8 mouse cellular contexts compared by ENCODE assay signal in genomic region chr11:74723357-74724234, GRCm38 (mm10). TPM values are rescaled to one million over a fixed set of nuclear protein-coding genes. Genes with fewer than 3 reads are reported as not detected.
DNase-seq lines count a peak whose midpoint lies in the region; ATAC-seq and TF ChIP-seq lines count a peak whose summit lies in the region.

No protein-coding gene starts in this region.

- TF ChIP-seq CTCF in E14TG2a.4 (conservative IDR thresholded peaks at IDR 0.05; ENCODE audit: low read length), result no peak

- peak; percentile 77 for DNase-seq in c-Kit-positive CD71-positive TER-119-positive erythroid progenitor cells, embryonic 14.5 days (ENCODE audit: low spot score)
- DNase-seq in heart, postnatal 14 days, result peak; percentile 85 to 86
- peak; percentile 85 for DNase-seq in layer of hippocampus, adult 11-12 months (ENCODE audit: low spot score)
- DNase-seq in lung, adult 18-20 months, result peak; percentile 83 to 84
- peak; percentile 89 for DNase-seq in testis, postnatal 14 days (ENCODE audit: low spot score)

- no peaks in the 10 kb centered on the region for H3K9me3 ChIP-seq in E14TG2a.4 (ENCODE audit: low read length)
- no peaks in the 10 kb centered on the region for H3K9me3 ChIP-seq in forebrain, embryonic 13.5 days (replicated peaks)
- H3K9me3 ChIP-seq in neural tube, embryonic 15.5 days (replicated peaks), result no peaks in the 10 kb centered on the region

- intact Hi-C loops in heart, postnatal 14 days (cut with DNase I), result loop anchor here (2.0 kb wide), 1 partner anchor 75 kb away; the partner anchor contains the start of gene Cluh

- peak; percentile 84 for ATAC-seq in forebrain, embryonic 13.5 days
- ATAC-seq in neural tube, embryonic 15.5 days (ENCODE audit: low FRiP score), result peak; percentile 89

- H3K4me1 ChIP-seq in E14TG2a.4 (replicated peaks; ENCODE audit: low read depth, low read length), result peaks cover 52% of the 10 kb centered on the region
- peaks cover 35% of the 10 kb centered on the region for H3K4me1 ChIP-seq in forebrain, embryonic 13.5 days
- peaks cover 32% of the 10 kb centered on the region for H3K4me1 ChIP-seq in neural tube, embryonic 15.5 days

- peak overlapping the region; percentile 95 for H3K4me3 ChIP-seq in E14TG2a.4 (replicated peaks; ENCODE audit: low read length)
- peak overlapping the region; percentile 72 for H3K4me3 ChIP-seq in forebrain, embryonic 13.5 days
- H3K4me3 ChIP-seq in neural tube, embryonic 15.5 days (replicated peaks), result peak overlapping the region; percentile 90

- H3K9ac ChIP-seq in forebrain, embryonic 13.5 days, result peak overlapping the region; percentile 98
- H3K9ac ChIP-seq in neural tube, embryonic 15.5 days (replicated peaks), result peak overlapping the region; percentile 98

- WGBS in forebrain, embryonic 13.5 days, result under 1% methylated on average over 38 of the region's 75 CpGs
- under 1% methylated on average over 51 of the region's 75 CpGs for WGBS in neural tube, embryonic 15.5 days

- H3K27me3 ChIP-seq in E14TG2a.4 (ENCODE audit: insufficient read depth, low read length), result no peaks in the 10 kb centered on the region
- H3K27me3 ChIP-seq in forebrain, embryonic 13.5 days, result no peaks in the 10 kb centered on the region
- H3K27me3 ChIP-seq in neural tube, embryonic 15.5 days (replicated peaks), result no peaks in the 10 kb centered on the region

- peak overlapping the region; percentile 80 for H3K4me2 ChIP-seq in forebrain, embryonic 13.5 days
- peak overlapping the region; percentile 74 for H3K4me2 ChIP-seq in neural tube, embryonic 15.5 days

- peak overlapping the region; percentile 99 for H3K27ac ChIP-seq in forebrain, embryonic 13.5 days
- peak overlapping the region; percentile 100 for H3K27ac ChIP-seq in neural tube, embryonic 15.5 days (replicated peaks)

- H3K36me3 ChIP-seq in E14TG2a.4 (ENCODE audit: insufficient read depth, low read length), result no peaks in the 10 kb centered on the region
- H3K36me3 ChIP-seq in forebrain, embryonic 13.5 days (ENCODE audit: poor library complexity, severe bottlenecking), result no peaks in the 10 kb centered on the region
- H3K36me3 ChIP-seq in neural tube, embryonic 15.5 days, result no peaks in the 10 kb centered on the region

RNA-seq across cellular contexts. Expression of gene Pafah1b1, which starts 0.9 kb away (rescaled TPM):
- 59.0 and 64.5 TPM in 2 replicates for polyA plus RNA-seq in forebrain, embryonic 13.5 days (2015; fragmentation: Nextera tagmentation; extraction: Ambion mirVana)
- total RNA-seq in heart, postnatal 14 days (2021), result 100 to 1,000 TPM; 200 to 201 TPM
- 54.9 and 55.3 TPM in 2 replicates for polyA plus RNA-seq in neural tube, embryonic 15.5 days (2015; fragmentation: Nextera tagmentation; extraction: Ambion mirVana)

RNA-seq across cellular contexts. Expression of gene Mettl16, which starts 47.0 kb away (rescaled TPM):
- 54.2 and 57.5 TPM in 2 replicates for polyA plus RNA-seq in forebrain, embryonic 13.5 days (2015; fragmentation: Nextera tagmentation; extraction: Ambion mirVana)
- total RNA-seq in heart, postnatal 14 days (2021), result 10 to 100 TPM; 11.2 to 14.2 TPM
- 45.5 and 53.7 TPM in 2 replicates for polyA plus RNA-seq in neural tube, embryonic 15.5 days (2015; fragmentation: Nextera tagmentation; extraction: Ambion mirVana)

Comparison
In these comparisons a context has a peak if more than half of its experiments do, and no peak if none do; other contexts are left out.
1. Peak in every context shown above with its lines: DNase-seq, ATAC-seq, H3K4me3 ChIP-seq and H3K27ac ChIP-seq.